Mouse (Mus musculus): ENCODE measurements around the gene Smarcd1. TPM values are rescaled to one million over a fixed set of nuclear protein-coding genes. Genes with fewer than 3 reads are reported as not detected.
A peak's percentile ranks its signal among the peaks of the same experiment; 100 is the strongest.

The Smarcd1 gene
- polyA plus RNA-seq, 1 experiment from 2014 or later, result 135 TPM

DNA sequence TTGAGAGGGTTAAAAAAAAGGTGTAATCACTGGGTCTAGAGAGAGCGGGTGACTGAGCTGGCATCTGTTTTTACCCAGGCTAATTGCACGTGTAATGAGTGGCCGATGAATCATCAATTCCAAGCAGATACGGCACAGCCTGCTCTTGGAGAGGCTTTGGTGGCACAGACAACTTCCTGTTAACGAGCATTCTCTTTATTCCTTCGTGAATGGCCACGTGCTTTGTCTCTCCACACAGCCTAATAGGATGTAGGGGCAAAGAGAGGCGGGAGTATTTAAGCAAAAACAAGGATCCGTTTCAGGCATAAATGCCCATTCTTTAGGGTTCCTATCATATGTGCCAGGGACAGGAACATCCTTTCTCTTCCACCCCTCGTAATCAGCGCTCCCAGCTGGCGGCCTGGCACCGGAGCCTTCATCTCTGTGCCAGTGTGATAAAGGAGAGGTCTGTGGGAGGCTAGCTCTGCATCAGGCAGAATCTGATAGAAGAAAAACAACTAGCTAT, 13.5 kb downstream of the Smarcd1 start:
- H3K27ac ChIP-seq (ENCODE audit: low read depth, low read length), result no peak overlapping the region
- no peak overlapping the region for H3K9ac ChIP-seq (ENCODE audit: low read length)
- 87% methylated on average over 13 of the region's 13 CpGs for WGBS
- H3K4me3 ChIP-seq (ENCODE audit: low read depth, low read length), result no peak overlapping the region
- ATAC-seq (ENCODE audit: insufficient read depth, low FRiP score, low TSS enrichment), result no peak
- no peak for DNase-seq (ENCODE audit: low spot score)
- no peak overlapping the region for H3K4me2 ChIP-seq (ENCODE audit: low read depth)
- H3K27me3 ChIP-seq (ENCODE audit: control insufficient read depth, insufficient read depth, low read length), result no peaks in the 10 kb centered on the region
- H3K36me3 ChIP-seq (ENCODE audit: control insufficient read depth, insufficient read depth, low read length), result peaks cover 25% of the 10 kb centered on the region
- H3K9me3 ChIP-seq (ENCODE audit: control insufficient read depth, low read length), result no peaks in the 10 kb centered on the region
- peaks cover 5% of the 10 kb centered on the region; the same call in 1 of the 2 replicates for H3K4me1 ChIP-seq (ENCODE audit: control insufficient read depth, insufficient read depth, low read length)

GRCm38 (mm10) chr15:99715982-99716746, 14.2 kb downstream of the Smarcd1 start:
- peaks cover 23% of the 10 kb centered on the region for H3K36me3 ChIP-seq (ENCODE audit: control insufficient read depth, insufficient read depth, low read length)
- no peak overlapping the region for H3K4me3 ChIP-seq (ENCODE audit: low read depth, low read length)
- no peak overlapping the region for H3K4me2 ChIP-seq (ENCODE audit: low read depth)
- WGBS, result 78% methylated on average over 11 of the region's 11 CpGs
- no peak overlapping the region for H3K9ac ChIP-seq (ENCODE audit: low read length)
- peaks cover 5% of the 10 kb centered on the region; the same call in 1 of the 2 replicates for H3K4me1 ChIP-seq (ENCODE audit: control insufficient read depth, insufficient read depth, low read length)
- no peaks in the 10 kb centered on the region for H3K9me3 ChIP-seq (ENCODE audit: control insufficient read depth, low read length)
- DNase-seq (ENCODE audit: low spot score) (no peak), ATAC-seq (ENCODE audit: insufficient read depth, low FRiP score, low TSS enrichment) (no peak)
- H3K27me3 ChIP-seq (ENCODE audit: control insufficient read depth, insufficient read depth, low read length), result no peaks in the 10 kb centered on the region
- no peak overlapping the region for H3K27ac ChIP-seq (ENCODE audit: low read depth, low read length)

DNA sequence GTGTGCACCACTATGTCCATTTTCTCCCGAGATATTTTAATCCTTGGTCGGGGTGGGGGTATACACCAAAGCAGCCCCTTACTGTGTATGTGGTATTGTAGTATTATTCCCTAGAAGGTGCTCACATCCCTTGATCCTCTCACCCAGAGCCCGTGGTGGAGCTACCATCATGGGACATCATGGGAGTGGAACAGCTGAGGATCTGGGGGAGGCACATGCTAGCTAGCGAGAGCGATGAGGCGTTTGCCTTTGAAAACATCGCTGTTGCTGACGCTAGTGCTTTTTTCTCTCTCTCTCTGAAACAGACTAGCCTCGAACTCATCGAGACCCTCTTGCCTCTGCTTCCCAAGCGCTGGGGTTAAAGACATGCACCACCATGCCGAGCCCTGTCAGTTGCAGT, 14.9 kb downstream of the Smarcd1 start:
- H3K9me3 ChIP-seq (ENCODE audit: control insufficient read depth, low read length), result no peaks in the 10 kb centered on the region
- H3K36me3 ChIP-seq (ENCODE audit: control insufficient read depth, insufficient read depth, low read length), result peaks cover 19% of the 10 kb centered on the region
- H3K4me2 ChIP-seq (ENCODE audit: low read depth), result no peak overlapping the region
- H3K4me3 ChIP-seq (ENCODE audit: low read depth, low read length), result no peak overlapping the region
- no peaks in the 10 kb centered on the region for H3K27me3 ChIP-seq (ENCODE audit: control insufficient read depth, insufficient read depth, low read length)
- no peak overlapping the region for H3K27ac ChIP-seq (ENCODE audit: low read depth, low read length)
- peaks cover 5% of the 10 kb centered on the region; the same call in 1 of the 2 replicates for H3K4me1 ChIP-seq (ENCODE audit: control insufficient read depth, insufficient read depth, low read length)
- WGBS, result 94% methylated on average over 12 of the region's 12 CpGs
- DNase-seq (ENCODE audit: low spot score) (no peak), ATAC-seq (ENCODE audit: insufficient read depth, low FRiP score, low TSS enrichment) (no peak)
- no peak overlapping the region for H3K9ac ChIP-seq (ENCODE audit: low read length)

DNA sequence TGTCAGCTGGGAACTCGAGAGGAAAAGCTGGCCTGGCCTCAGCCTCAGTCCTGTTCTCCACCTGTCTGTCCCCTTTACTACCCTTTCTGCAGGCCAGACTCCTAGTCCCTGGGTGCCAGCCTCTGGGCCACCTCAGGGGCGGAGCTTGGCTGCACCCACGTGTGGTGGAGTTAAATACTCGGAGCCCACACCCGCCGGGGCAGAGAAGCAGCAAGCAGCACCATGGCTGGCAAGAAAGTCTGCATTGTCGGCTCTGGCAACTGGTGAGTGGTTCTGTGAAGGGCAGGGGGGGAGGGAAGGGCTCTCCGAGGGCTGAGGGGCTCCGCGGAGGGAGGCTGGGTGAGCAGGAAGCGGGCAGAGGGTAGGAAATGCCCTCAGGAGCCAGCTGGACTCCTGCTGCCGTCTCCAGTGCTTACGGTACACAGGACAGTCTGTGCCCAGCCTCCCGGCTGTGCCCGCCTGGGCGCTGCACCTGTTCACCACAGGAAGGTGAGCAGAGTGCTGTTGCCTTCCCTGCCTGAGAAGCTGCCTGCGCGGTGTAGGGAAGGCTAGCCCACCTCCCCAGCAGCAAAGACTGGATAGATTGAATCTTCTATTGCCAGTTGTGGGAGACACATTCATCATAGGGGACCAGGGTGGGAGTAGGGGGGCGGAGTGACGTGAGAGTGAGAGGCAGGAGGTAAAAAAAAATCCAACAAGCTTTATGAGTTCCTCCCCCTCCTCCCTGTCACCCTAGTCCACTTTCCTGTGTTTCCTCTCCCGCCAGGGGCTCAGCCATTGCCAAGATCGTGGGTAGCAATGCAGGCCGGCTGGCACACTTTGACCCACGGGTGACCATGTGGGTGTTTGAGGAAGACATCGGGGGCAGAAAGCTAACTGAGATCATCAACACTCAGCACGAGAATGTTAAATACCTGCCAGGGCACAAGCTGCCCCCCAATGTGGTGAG, 15.7 kb downstream of the Smarcd1 start, which contains the start of gene Gpd1:
TSS of gene Gpd1 (plus strand) at position 130 of the 949 bp plus-strand sequence.
- H3K27me3 ChIP-seq (ENCODE audit: control insufficient read depth, insufficient read depth, low read length), result no peaks in the 10 kb centered on the region
- H3K4me1 ChIP-seq (ENCODE audit: control insufficient read depth, insufficient read depth, low read length), result peaks cover 5% of the 10 kb centered on the region; the same call in 1 of the 2 replicates
- no peak within 1 kb of the TSS for H3K27ac ChIP-seq (ENCODE audit: low read depth, low read length)
- no peak within 1 kb of the TSS for H3K4me3 ChIP-seq (ENCODE audit: low read depth, low read length)
- no peak within 1 kb of the TSS for H3K4me2 ChIP-seq (ENCODE audit: low read depth)
- H3K9ac ChIP-seq (ENCODE audit: low read length), result no peak within 1 kb of the TSS
- H3K36me3 ChIP-seq (ENCODE audit: control insufficient read depth, insufficient read depth, low read length), result peaks cover 10% of the 10 kb centered on the region
- H3K9me3 ChIP-seq (ENCODE audit: control insufficient read depth, low read length), result no peaks in the 10 kb centered on the region
- no peak for DNase-seq (ENCODE audit: low spot score)
- ATAC-seq (ENCODE audit: insufficient read depth, low FRiP score, low TSS enrichment), result no peak
- 77% methylated on average over 26 of the region's 26 CpGs for WGBS

- DNase-seq (ENCODE audit: low spot score), result no peak
- 88% methylated on average over 9 of the region's 9 CpGs for WGBS
These were observed 16.6 kb downstream of the Smarcd1 start for GRCm38 (mm10) chr15:99718461-99719021.

GRCm38 (mm10) chr15:99719865-99720264, 17.9 kb downstream of the Smarcd1 start:
- WGBS, result 78% methylated on average over 8 of the region's 8 CpGs
- Histone ChIP-seq H3K27me3 (ENCODE audit: control insufficient read depth, insufficient read depth, low read length) (no peaks in the 10 kb centered on the region), H3K4me1 (ENCODE audit: control insufficient read depth, insufficient read depth, low read length) (peaks cover 17% of the 10 kb centered on the region), H3K36me3 (ENCODE audit: control insufficient read depth, insufficient read depth, low read length) (peaks cover 3% of the 10 kb centered on the region), H3K9ac (ENCODE audit: low read length) (no peak overlapping the region), H3K4me2 (ENCODE audit: low read depth) (no peak overlapping the region), H3K27ac (ENCODE audit: low read depth, low read length) (no peak overlapping the region), H3K9me3 (ENCODE audit: control insufficient read depth, low read length) (no peaks in the 10 kb centered on the region), H3K4me3 (ENCODE audit: low read depth, low read length) (no peak overlapping the region)
- DNase-seq (ENCODE audit: low spot score) (no peak), ATAC-seq (ENCODE audit: insufficient read depth, low FRiP score, low TSS enrichment) (no peak)

More at GRCm38 (mm10) chr15:99718461-99719021, 16.6 kb downstream of the Smarcd1 start:
- H3K9ac ChIP-seq (ENCODE audit: low read length), result no peak overlapping the region
- H3K36me3 ChIP-seq (ENCODE audit: control insufficient read depth, insufficient read depth, low read length), result peaks cover 7% of the 10 kb centered on the region
- H3K4me2 ChIP-seq (ENCODE audit: low read depth), result no peak overlapping the region
- no peak for ATAC-seq (ENCODE audit: insufficient read depth, low FRiP score, low TSS enrichment)
- H3K27me3 ChIP-seq (ENCODE audit: control insufficient read depth, insufficient read depth, low read length), result no peaks in the 10 kb centered on the region
- H3K27ac ChIP-seq (ENCODE audit: low read depth, low read length), result no peak overlapping the region
- H3K9me3 ChIP-seq (ENCODE audit: control insufficient read depth, low read length), result no peaks in the 10 kb centered on the region
- peaks cover 8% of the 10 kb centered on the region for H3K4me1 ChIP-seq (ENCODE audit: control insufficient read depth, insufficient read depth, low read length)
- H3K4me3 ChIP-seq (ENCODE audit: low read depth, low read length), result no peak overlapping the region

- DNase-seq (ENCODE audit: low spot score) (no peak), ATAC-seq (ENCODE audit: insufficient read depth, low FRiP score, low TSS enrichment) (no peak)
- 86% methylated on average over 25 of the region's 25 CpGs for WGBS
- Histone ChIP-seq H3K4me2 (ENCODE audit: low read depth) (no peak overlapping the region), H3K4me3 (ENCODE audit: low read depth, low read length) (no peak overlapping the region), H3K9me3 (ENCODE audit: control insufficient read depth, low read length) (no peaks in the 10 kb centered on the region), H3K27me3 (ENCODE audit: control insufficient read depth, insufficient read depth, low read length) (no peaks in the 10 kb centered on the region), H3K27ac (ENCODE audit: low read depth, low read length) (no peak overlapping the region), H3K4me1 (ENCODE audit: control insufficient read depth, insufficient read depth, low read length) (peaks cover 17% of the 10 kb centered on the region), H3K9ac (ENCODE audit: low read length) (no peak overlapping the region), H3K36me3 (ENCODE audit: control insufficient read depth, insufficient read depth, low read length) (peaks cover 3% of the 10 kb centered on the region)
These were observed 20.2 kb downstream of the Smarcd1 start for GRCm38 (mm10) chr15:99721921-99722743.

DNA sequence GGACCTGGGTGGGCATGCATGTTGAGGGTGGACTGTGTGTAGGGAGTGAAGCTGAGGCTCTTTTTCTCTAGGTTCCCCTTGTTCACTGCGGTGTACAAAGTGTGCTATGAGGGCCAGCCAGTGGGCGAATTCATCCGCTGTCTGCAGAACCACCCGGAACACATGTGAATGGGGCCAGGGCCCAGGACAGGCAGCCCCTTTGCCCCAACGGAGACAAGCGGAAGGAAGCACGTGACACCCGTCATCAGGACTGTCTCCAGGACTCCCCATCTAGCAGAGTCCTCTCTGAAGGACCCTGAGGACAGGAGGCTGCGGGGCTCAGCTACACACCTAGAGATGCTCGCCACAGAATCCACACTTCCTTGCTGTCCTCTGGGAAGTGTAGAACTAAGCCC, 21.2 kb downstream of the Smarcd1 start:
- Histone ChIP-seq H3K9me3 (ENCODE audit: control insufficient read depth, low read length) (no peaks in the 10 kb centered on the region), H3K9ac (ENCODE audit: low read length) (no peak overlapping the region), H3K4me1 (ENCODE audit: control insufficient read depth, insufficient read depth, low read length) (peaks cover 17% of the 10 kb centered on the region), H3K4me3 (ENCODE audit: low read depth, low read length) (no peak overlapping the region), H3K27me3 (ENCODE audit: control insufficient read depth, insufficient read depth, low read length) (no peaks in the 10 kb centered on the region), H3K4me2 (ENCODE audit: low read depth) (no peak overlapping the region), H3K27ac (ENCODE audit: low read depth, low read length) (0 out of 2 replicates have a peak overlapping the region, but pooled peaks have one; percentile 53), H3K36me3 (ENCODE audit: control insufficient read depth, insufficient read depth, low read length) (peaks cover 8% of the 10 kb centered on the region)
- DNase-seq (ENCODE audit: low spot score), result no peak
- 68% methylated on average over 10 of the region's 10 CpGs for WGBS
- no peak for ATAC-seq (ENCODE audit: insufficient read depth, low FRiP score, low TSS enrichment)

Measured in neural tube, embryonic 11.5 days (tissue).